Mouse (Mus musculus) intestine, embryonic 16.5 days (tissue): Measurements from ENCODE around the gene Hyal3. TPM values are rescaled to one million over a fixed set of nuclear protein-coding genes. Genes with fewer than 3 reads are reported as not detected.
A peak's percentile ranks its signal among the peaks of the same experiment; 100 is the strongest.

Source experiments
- ATAC-seq: fragments of 200-750 bp; cut with Nextera tagmentation; 2 replicates; pipeline ENCODE4 v1.8.0; 2017; ENCODE audit warnings: moderate TSS enrichment, moderate library complexity
- H3K27ac ChIP-seq: fragments of 300-500 bp; sonication (generic); 2 replicates; pipeline ENCODE4 v1.5.1; 2014; ENCODE audit warnings: mild to moderate bottlenecking, low read length
- H3K27me3 ChIP-seq: fragments of 300-500 bp; sonication (generic); replicated peaks from 2 replicates; pipeline ENCODE4 v1.6.1; 2014; ENCODE audit warnings: low read length, control low read depth, mixed read lengths; ENCODE audit not compliant: control insufficient read depth, insufficient read depth
- H3K36me3 ChIP-seq: fragments of 300-500 bp; sonication (generic); 2 replicates; pipeline ENCODE4 v1.6.1; 2014; ENCODE audit warnings: low read length, control low read depth; ENCODE audit not compliant: control insufficient read depth, insufficient read depth
- H3K4me1 ChIP-seq: fragments of 300-500 bp; sonication (generic); 2 replicates; pipeline ENCODE4 v1.6.1; 2014; ENCODE audit warnings: low read length, control low read depth, mixed read lengths; ENCODE audit not compliant: control insufficient read depth, insufficient read depth
- H3K4me2 ChIP-seq: fragments of 300-500 bp; sonication (generic); 2 replicates; pipeline ENCODE4 v1.6.1; 2014; ENCODE audit warnings: low read depth, low read length, control low read depth
- H3K4me3 ChIP-seq: fragments of 300-500 bp; sonication (generic); 2 replicates; pipeline ENCODE4 v1.5.1; 2014; ENCODE audit warnings: mild to moderate bottlenecking, low read length
- H3K9ac ChIP-seq: fragments of 300-500 bp; sonication (generic); 2 replicates; pipeline ENCODE4 v1.6.1; 2014; ENCODE audit warnings: low read depth, low read length
- H3K9me3 ChIP-seq: fragments of 300-500 bp; sonication (generic); 2 replicates; pipeline ENCODE4 v1.6.1; 2016; ENCODE audit warnings: low read length, control low read depth; ENCODE audit not compliant: control insufficient read depth
- WGBS: fragments of 180-500 bp; shearing (Covaris S2); extraction: QIAGEN DNeasy Blood & Tissue Kit; methylation state at CpG from one replicate; pipeline ENCODE4 v1.1.7; 2014; 5-methylcytosine and 5-hydroxymethylcytosine counted together
- polyA plus RNA-seq: library from polyadenylated mRNA; unstranded; fragments of >200 nt; fragmentation: Nextera tagmentation; extraction: Ambion mirVana; gene quantifications from 2 replicates; pipeline ENCODE4 v1.2.1, GENCODE M21; 2015

Gene Hyal3
- polyA plus RNA-seq, 1 experiment from 2014 or later: 0.68 TPM

- H3K9ac ChIP-seq: peak overlapping the region; percentile 64
- peak overlapping the region; percentile 84 for H3K27ac ChIP-seq
- H3K9me3 ChIP-seq: no peaks in the 10 kb centered on the region
- H3K4me3 ChIP-seq: 0 out of 2 replicates have a peak overlapping the region, but pooled peaks have one; percentile 6
- peaks cover 74% of the 10 kb centered on the region for H3K4me1 ChIP-seq
- WGBS: 9% methylated on average over 2 of the region's 2 CpGs
- ATAC-seq: peak; percentile 54
- peaks cover 14% of the 10 kb centered on the region for H3K36me3 ChIP-seq
- H3K4me2 ChIP-seq: peak overlapping the region; percentile 20; the same call in 1 of the 2 replicates
- no peaks in the 10 kb centered on the region for H3K27me3 ChIP-seq
Observed at GRCm38 (mm10) chr9:107626844-107627277, 46.2 kb downstream of the Hyal3 start.

- H3K36me3 ChIP-seq: peaks cover 8% of the 10 kb centered on the region
- no peak for ATAC-seq
- no peaks in the 10 kb centered on the region for H3K9me3 ChIP-seq
- peak overlapping the region; percentile 64 for H3K9ac ChIP-seq
- H3K4me3 ChIP-seq: no peak overlapping the region
- WGBS: 46% methylated on average over 20 of the region's 20 CpGs
- H3K27me3 ChIP-seq: no peaks in the 10 kb centered on the region
- H3K4me1 ChIP-seq: peaks cover 81% of the 10 kb centered on the region
- peak overlapping the region; percentile 84 for H3K27ac ChIP-seq
- H3K4me2 ChIP-seq: 0 out of 2 replicates have a peak overlapping the region, but pooled peaks have one; percentile 20
Observed at GRCm38 (mm10) chr9:107627387-107628255, 47.0 kb downstream of the Hyal3 start.

- peak; percentile 11; the same call in 1 of the 2 replicates for ATAC-seq
- Histone ChIP-seq H3K9ac (peak overlapping the region; percentile 57; the same call in 1 of the 2 replicates), H3K27ac (peak overlapping the region; percentile 84), H3K4me2 (peak overlapping the region; percentile 39), H3K4me1 (peaks cover 85% of the 10 kb centered on the region), H3K9me3 (no peaks in the 10 kb centered on the region), H3K27me3 (no peaks in the 10 kb centered on the region), H3K4me3 (no peak overlapping the region), H3K36me3 (peaks cover 8% of the 10 kb centered on the region; the same call in 1 of the 2 replicates)
- WGBS: 48% methylated on average over 14 of the region's 15 CpGs
Observed at GRCm38 (mm10) chr9:107628721-107629410, 48.2 kb downstream of the Hyal3 start.

- no peak for ATAC-seq
- H3K4me2 ChIP-seq: peak overlapping the region; percentile 39
- peak overlapping the region; percentile 84 for H3K27ac ChIP-seq
- 0 out of 2 replicates have a peak overlapping the region, but pooled peaks have one; percentile 57 for H3K9ac ChIP-seq
- H3K4me1 ChIP-seq: peaks cover 83% of the 10 kb centered on the region
- peaks cover 8% of the 10 kb centered on the region; the same call in 1 of the 2 replicates for H3K36me3 ChIP-seq
- H3K27me3 ChIP-seq: no peaks in the 10 kb centered on the region
- no peaks in the 10 kb centered on the region for H3K9me3 ChIP-seq
- WGBS: 19% methylated on average over 4 of the region's 4 CpGs
- H3K4me3 ChIP-seq: no peak overlapping the region
Observed at GRCm38 (mm10) chr9:107629411-107629730, 48.8 kb downstream of the Hyal3 start.

- Histone ChIP-seq H3K9me3 (no peaks in the 10 kb centered on the region), H3K4me2 (peak overlapping the region; percentile 34), H3K36me3 (peaks cover 7% of the 10 kb centered on the region; the same call in 1 of the 2 replicates), H3K4me3 (no peak overlapping the region), H3K4me1 (peaks cover 77% of the 10 kb centered on the region), H3K9ac (peak overlapping the region; percentile 57), H3K27me3 (no peaks in the 10 kb centered on the region), H3K27ac (peak overlapping the region; percentile 84)
- ATAC-seq: no peak
- WGBS: 26% methylated on average over 14 of the region's 14 CpGs
Observed at GRCm38 (mm10) chr9:107629901-107630425, 49.3 kb downstream of the Hyal3 start.

GRCm38 (mm10) chr9:107630576-107630975 is 50.0 kb downstream of the Hyal3 start:
- H3K36me3 ChIP-seq: 0 out of 2 replicates have a peak, but pooled peaks cover 1% of the 10 kb centered on the region
- peak overlapping the region; percentile 57 for H3K9ac ChIP-seq
- peaks cover 71% of the 10 kb centered on the region for H3K4me1 ChIP-seq
- no peak for ATAC-seq
- no peaks in the 10 kb centered on the region for H3K27me3 ChIP-seq
- peak overlapping the region; percentile 84 for H3K27ac ChIP-seq
- H3K9me3 ChIP-seq: no peaks in the 10 kb centered on the region
- H3K4me3 ChIP-seq: no peak overlapping the region
- 19% methylated on average over 4 of the region's 4 CpGs for WGBS
- H3K4me2 ChIP-seq: peak overlapping the region; percentile 34; the same call in 1 of the 2 replicates

GRCm38 (mm10) chr9:107631311-107631826 is 50.8 kb downstream of the Hyal3 start:
- Histone ChIP-seq H3K27me3 (no peaks in the 10 kb centered on the region), H3K4me1 (peaks cover 72% of the 10 kb centered on the region), H3K27ac (peak overlapping the region; percentile 84; the same call in 1 of the 2 replicates), H3K4me3 (no peak overlapping the region), H3K4me2 (no peak overlapping the region), H3K9me3 (no peaks in the 10 kb centered on the region), H3K36me3 (no peaks in the 10 kb centered on the region), H3K9ac (peak overlapping the region; percentile 90; the same call in 1 of the 2 replicates)
- no peak for ATAC-seq
- WGBS: 67% methylated on average over 9 of the region's 9 CpGs

GRCm38 (mm10) chr9:107631861-107632260 is 51.2 kb downstream of the Hyal3 start:
- Histone ChIP-seq H3K4me1 (peaks cover 69% of the 10 kb centered on the region), H3K9ac (peak overlapping the region; percentile 90), H3K9me3 (no peaks in the 10 kb centered on the region), H3K4me2 (no peak overlapping the region), H3K4me3 (peak overlapping the region; percentile 84; the same call in 1 of the 2 replicates), H3K27ac (0 out of 2 replicates have a peak overlapping the region, but pooled peaks have one; percentile 84), H3K36me3 (no peaks in the 10 kb centered on the region), H3K27me3 (no peaks in the 10 kb centered on the region)
- ATAC-seq: no peak
- 89% methylated on average over 8 of the region's 8 CpGs for WGBS
